Mouse (Mus musculus): ENCODE data around the gene Mat2a. TPM values are rescaled to one million over a fixed set of nuclear protein-coding genes. Genes with fewer than 3 reads are reported as not detected.

Gene Mat2a
- polyA plus RNA-seq, 1 experiment from 2014 or later: 131 TPM

GRCm38 (mm10) chr6:72389941-72390771 is 49.2 kb downstream of the Mat2a start, which contains the start of gene Vamp8:
Gene Vamp8 (minus strand): TSS chr6:72390703.
- peaks cover 17% of the 10 kb centered on the region for H3K36me3 ChIP-seq (ENCODE audit: control insufficient read depth, insufficient read depth)
- H3K9ac ChIP-seq (ENCODE audit: low read depth, low read length): peak within 1 kb of the TSS; percentile 95
- H3K27me3 ChIP-seq (ENCODE audit: control insufficient read depth, insufficient read depth, low read depth, low read length): no peaks in the 10 kb centered on the region
- H3K4me1 ChIP-seq (ENCODE audit: control insufficient read depth, low read depth, low read length): peaks cover 42% of the 10 kb centered on the region
- no peaks in the 10 kb centered on the region for H3K9me3 ChIP-seq (replicated peaks; ENCODE audit: control insufficient read depth, low read length)
- WGBS (ENCODE audit: insufficient replicate concordance): 0% methylated on average over 33 of the region's 33 CpGs
- peak within 1 kb of the TSS; percentile 85 for H3K4me3 ChIP-seq (ENCODE audit: low read depth, low read length)
- ATAC-seq (ENCODE audit: low read depth): peak; percentile 58
- H3K4me2 ChIP-seq (ENCODE audit: low read depth, low read length): peak within 1 kb of the TSS; percentile 86
- peak within 1 kb of the TSS; percentile 100 for H3K27ac ChIP-seq (ENCODE audit: low read length)

- peak; percentile 89 for ATAC-seq (ENCODE audit: low read depth)
- Histone ChIP-seq H3K4me2 (ENCODE audit: low read depth, low read length) (peak overlapping the region; percentile 86), H3K9ac (ENCODE audit: low read depth, low read length) (peak overlapping the region; percentile 95), H3K27me3 (ENCODE audit: control insufficient read depth, insufficient read depth, low read depth, low read length) (no peaks in the 10 kb centered on the region), H3K9me3 (replicated peaks; ENCODE audit: control insufficient read depth, low read length) (no peaks in the 10 kb centered on the region), H3K4me3 (ENCODE audit: low read depth, low read length) (peak overlapping the region; percentile 85), H3K27ac (ENCODE audit: low read length) (peak overlapping the region; percentile 100), H3K4me1 (ENCODE audit: control insufficient read depth, low read depth, low read length) (peaks cover 48% of the 10 kb centered on the region), H3K36me3 (ENCODE audit: control insufficient read depth, insufficient read depth) (peaks cover 23% of the 10 kb centered on the region)
- 2% methylated on average over 13 of the region's 13 CpGs for WGBS (ENCODE audit: insufficient replicate concordance)
Observed at GRCm38 (mm10) chr6:72389471-72389940, 49.9 kb downstream of the Mat2a start.

- no peaks in the 10 kb centered on the region for H3K9me3 ChIP-seq (replicated peaks; ENCODE audit: control insufficient read depth, low read length)
- H3K4me3 ChIP-seq (ENCODE audit: low read depth, low read length): peak overlapping the region; percentile 85
- peak overlapping the region; percentile 100 for H3K27ac ChIP-seq (ENCODE audit: low read length)
- ATAC-seq (ENCODE audit: low read depth): no peak
- H3K4me1 ChIP-seq (ENCODE audit: control insufficient read depth, low read depth, low read length): peaks cover 55% of the 10 kb centered on the region
- H3K4me2 ChIP-seq (ENCODE audit: low read depth, low read length): peak overlapping the region; percentile 86
- H3K9ac ChIP-seq (ENCODE audit: low read depth, low read length): peak overlapping the region; percentile 95
- no peaks in the 10 kb centered on the region for H3K27me3 ChIP-seq (ENCODE audit: control insufficient read depth, insufficient read depth, low read depth, low read length)
- WGBS (ENCODE audit: insufficient replicate concordance): 38% methylated on average over 6 of the region's 6 CpGs
- peaks cover 29% of the 10 kb centered on the region for H3K36me3 ChIP-seq (ENCODE audit: control insufficient read depth, insufficient read depth)
Observed at GRCm38 (mm10) chr6:72388791-72389329, 50.5 kb downstream of the Mat2a start.

GRCm38 (mm10) chr6:72388266-72388665 is 51.1 kb downstream of the Mat2a start:
- no peaks in the 10 kb centered on the region for H3K9me3 ChIP-seq (replicated peaks; ENCODE audit: control insufficient read depth, low read length)
- WGBS (ENCODE audit: insufficient replicate concordance): 52% methylated on average over 10 of the region's 10 CpGs
- peak overlapping the region; percentile 95 for H3K9ac ChIP-seq (ENCODE audit: low read depth, low read length)
- peaks cover 57% of the 10 kb centered on the region for H3K4me1 ChIP-seq (ENCODE audit: control insufficient read depth, low read depth, low read length)
- ATAC-seq (ENCODE audit: low read depth): no peak
- peak overlapping the region; percentile 85 for H3K4me3 ChIP-seq (ENCODE audit: low read depth, low read length)
- peaks cover 29% of the 10 kb centered on the region for H3K36me3 ChIP-seq (ENCODE audit: control insufficient read depth, insufficient read depth)
- H3K27ac ChIP-seq (ENCODE audit: low read length): peak overlapping the region; percentile 100
- H3K4me2 ChIP-seq (ENCODE audit: low read depth, low read length): peak overlapping the region; percentile 86
- H3K27me3 ChIP-seq (ENCODE audit: control insufficient read depth, insufficient read depth, low read depth, low read length): no peaks in the 10 kb centered on the region

GRCm38 (mm10) chr6:72387816-72388215 is 51.5 kb downstream of the Mat2a start:
- WGBS (ENCODE audit: insufficient replicate concordance): 62% methylated on average over 3 of the region's 3 CpGs
- Histone ChIP-seq H3K4me3 (ENCODE audit: low read depth, low read length) (peak overlapping the region; percentile 85), H3K4me1 (ENCODE audit: control insufficient read depth, low read depth, low read length) (peaks cover 57% of the 10 kb centered on the region), H3K9me3 (replicated peaks; ENCODE audit: control insufficient read depth, low read length) (no peaks in the 10 kb centered on the region), H3K36me3 (ENCODE audit: control insufficient read depth, insufficient read depth) (peaks cover 29% of the 10 kb centered on the region), H3K9ac (ENCODE audit: low read depth, low read length) (peak overlapping the region; percentile 95), H3K4me2 (ENCODE audit: low read depth, low read length) (peak overlapping the region; percentile 86), H3K27ac (ENCODE audit: low read length) (peak overlapping the region; percentile 100), H3K27me3 (ENCODE audit: control insufficient read depth, insufficient read depth, low read depth, low read length) (no peaks in the 10 kb centered on the region)
- no peak for ATAC-seq (ENCODE audit: low read depth)

- peaks cover 29% of the 10 kb centered on the region for H3K36me3 ChIP-seq (ENCODE audit: control insufficient read depth, insufficient read depth)
- no peak overlapping the region for H3K27ac ChIP-seq (ENCODE audit: low read length)
- WGBS (ENCODE audit: insufficient replicate concordance): 82% methylated on average over 2 of the region's 2 CpGs
- H3K9ac ChIP-seq (ENCODE audit: low read depth, low read length): no peak overlapping the region
- H3K4me3 ChIP-seq (ENCODE audit: low read depth, low read length): no peak overlapping the region
- no peaks in the 10 kb centered on the region for H3K27me3 ChIP-seq (ENCODE audit: control insufficient read depth, insufficient read depth, low read depth, low read length)
- H3K9me3 ChIP-seq (replicated peaks; ENCODE audit: control insufficient read depth, low read length): no peaks in the 10 kb centered on the region
- H3K4me2 ChIP-seq (ENCODE audit: low read depth, low read length): no peak overlapping the region
- ATAC-seq (ENCODE audit: low read depth): no peak
- H3K4me1 ChIP-seq (ENCODE audit: control insufficient read depth, low read depth, low read length): peaks cover 66% of the 10 kb centered on the region
Observed at GRCm38 (mm10) chr6:72386561-72386960, 52.8 kb downstream of the Mat2a start.

GRCm38 (mm10) chr6:72385258-72385657 is 54.1 kb downstream of the Mat2a start:
- Histone ChIP-seq H3K27ac (ENCODE audit: low read length) (peak overlapping the region; percentile 90), H3K9me3 (replicated peaks; ENCODE audit: control insufficient read depth, low read length) (no peaks in the 10 kb centered on the region), H3K9ac (ENCODE audit: low read depth, low read length) (no peak overlapping the region), H3K4me3 (ENCODE audit: low read depth, low read length) (no peak overlapping the region), H3K4me2 (ENCODE audit: low read depth, low read length) (no peak overlapping the region), H3K4me1 (ENCODE audit: control insufficient read depth, low read depth, low read length) (peaks cover 67% of the 10 kb centered on the region), H3K27me3 (ENCODE audit: control insufficient read depth, insufficient read depth, low read depth, low read length) (no peaks in the 10 kb centered on the region), H3K36me3 (ENCODE audit: control insufficient read depth, insufficient read depth) (peaks cover 29% of the 10 kb centered on the region)
- no peak for ATAC-seq (ENCODE audit: low read depth)
- 30% methylated on average over 4 of the region's 4 CpGs for WGBS (ENCODE audit: insufficient replicate concordance)

GRCm38 (mm10) chr6:72383952-72384351 is 55.4 kb downstream of the Mat2a start:
- peak; percentile 80 for ATAC-seq (ENCODE audit: low read depth)
- peak overlapping the region; percentile 55 for H3K9ac ChIP-seq (ENCODE audit: low read depth, low read length)
- H3K36me3 ChIP-seq (ENCODE audit: control insufficient read depth, insufficient read depth): peaks cover 29% of the 10 kb centered on the region
- 22% methylated on average over 7 of the region's 7 CpGs for WGBS (ENCODE audit: insufficient replicate concordance)
- peak overlapping the region; percentile 90 for H3K27ac ChIP-seq (ENCODE audit: low read length)
- no peak overlapping the region; the same call in 1 of the 2 replicates for H3K4me3 ChIP-seq (ENCODE audit: low read depth, low read length)
- no peaks in the 10 kb centered on the region for H3K27me3 ChIP-seq (ENCODE audit: control insufficient read depth, insufficient read depth, low read depth, low read length)
- H3K4me1 ChIP-seq (ENCODE audit: control insufficient read depth, low read depth, low read length): peaks cover 75% of the 10 kb centered on the region
- H3K9me3 ChIP-seq (replicated peaks; ENCODE audit: control insufficient read depth, low read length): no peaks in the 10 kb centered on the region
- peak overlapping the region; percentile 47 for H3K4me2 ChIP-seq (ENCODE audit: low read depth, low read length)
